Mouse (Mus musculus): ENCODE data around the gene Mfsd10. TPM values are rescaled to one million over a fixed set of nuclear protein-coding genes. Genes with fewer than 3 reads are reported as not detected.

The Mfsd10 gene
- polyA plus RNA-seq (2015; fragmentation: Nextera tagmentation; extraction: Ambion mirVana): 95.0 and 109 TPM in 2 replicates

- WGBS: under 1% methylated on average over 48 of the region's 48 CpGs
- peaks cover 66% of the 10 kb centered on the region for H3K36me3 ChIP-seq
These were observed at the start of gene Mfsd10 for GRCm38 (mm10) chr5:34636481-34637287. Mfsd10 (minus strand) TSS chr5:34637212.

GRCm38 (mm10) chr5:34670280-34670679, 33.3 kb upstream of the Mfsd10 start:
- H3K9me3 ChIP-seq: no peaks in the 10 kb centered on the region
- H3K4me3 ChIP-seq: no peak overlapping the region
- no peak overlapping the region for H3K27ac ChIP-seq (replicated peaks)
- no peaks in the 10 kb centered on the region for H3K27me3 ChIP-seq
- H3K4me2 ChIP-seq: no peak overlapping the region
- H3K36me3 ChIP-seq: no peaks in the 10 kb centered on the region
- 87% methylated on average over 4 of the region's 4 CpGs for WGBS
- H3K4me1 ChIP-seq (replicated peaks): no peaks in the 10 kb centered on the region
- H3K9ac ChIP-seq: no peak overlapping the region
- no peak for ATAC-seq (ENCODE audit: low FRiP score, low read depth)

More at GRCm38 (mm10) chr5:34636481-34637287, at the start of gene Mfsd10:
- no peaks in the 10 kb centered on the region for H3K27me3 ChIP-seq
- peak within 1 kb of the TSS; percentile 51 for H3K4me3 ChIP-seq
- peak within 1 kb of the TSS; percentile 62 for H3K9ac ChIP-seq
- peak within 1 kb of the TSS; percentile 89 for H3K27ac ChIP-seq (replicated peaks)
- H3K4me2 ChIP-seq: peak within 1 kb of the TSS; percentile 77
- ATAC-seq (ENCODE audit: low FRiP score, low read depth): peak; percentile 92
- H3K9me3 ChIP-seq: no peaks in the 10 kb centered on the region
- H3K4me1 ChIP-seq (replicated peaks): peaks cover 21% of the 10 kb centered on the region

GRCm38 (mm10) chr5:34669493-34669892, 32.5 kb upstream of the Mfsd10 start:
- Histone ChIP-seq H3K36me3 (no peaks in the 10 kb centered on the region), H3K4me3 (no peak overlapping the region), H3K27me3 (no peaks in the 10 kb centered on the region), H3K4me2 (no peak overlapping the region), H3K4me1 (replicated peaks) (no peaks in the 10 kb centered on the region), H3K9me3 (no peaks in the 10 kb centered on the region), H3K27ac (replicated peaks) (no peak overlapping the region), H3K9ac (no peak overlapping the region)
- 79% methylated on average over 2 of the region's 2 CpGs for WGBS
- ATAC-seq (ENCODE audit: low FRiP score, low read depth): no peak

- H3K9ac ChIP-seq: no peak overlapping the region
- no peak overlapping the region for H3K4me3 ChIP-seq
- no peak overlapping the region for H3K27ac ChIP-seq (replicated peaks)
- H3K27me3 ChIP-seq: no peaks in the 10 kb centered on the region
- no peak for ATAC-seq (ENCODE audit: low FRiP score, low read depth)
- H3K9me3 ChIP-seq: no peaks in the 10 kb centered on the region
- 100% methylated on average over 2 of the region's 2 CpGs for WGBS
- H3K36me3 ChIP-seq: no peaks in the 10 kb centered on the region
- peaks cover 15% of the 10 kb centered on the region for H3K4me1 ChIP-seq (replicated peaks)
- H3K4me2 ChIP-seq: no peak overlapping the region
These were observed 26.2 kb upstream of the Mfsd10 start for GRCm38 (mm10) chr5:34663231-34663630.

- Histone ChIP-seq H3K4me1 (replicated peaks) (peaks cover 15% of the 10 kb centered on the region), H3K4me2 (no peak overlapping the region), H3K27ac (replicated peaks) (no peak overlapping the region), H3K9ac (no peak overlapping the region), H3K27me3 (no peaks in the 10 kb centered on the region), H3K36me3 (no peaks in the 10 kb centered on the region), H3K4me3 (0 out of 2 replicates have a peak overlapping the region, but pooled peaks have one; percentile 4), H3K9me3 (no peaks in the 10 kb centered on the region)
- 82% methylated on average over 4 of the region's 4 CpGs for WGBS
- no peak for ATAC-seq (ENCODE audit: low FRiP score, low read depth)
These were observed 24.9 kb upstream of the Mfsd10 start for GRCm38 (mm10) chr5:34661909-34662308.

GRCm38 (mm10) chr5:34660591-34661130, 23.6 kb upstream of the Mfsd10 start:
- no peak for ATAC-seq (ENCODE audit: low FRiP score, low read depth)
- peaks cover 15% of the 10 kb centered on the region for H3K4me1 ChIP-seq (replicated peaks)
- under 1% methylated on average over 47 of the region's 57 CpGs for WGBS
- peak overlapping the region; percentile 59 for H3K4me3 ChIP-seq
- H3K27ac ChIP-seq (replicated peaks): peak overlapping the region; percentile 78
- H3K36me3 ChIP-seq: peaks cover 9% of the 10 kb centered on the region
- H3K9ac ChIP-seq: peak overlapping the region; percentile 55
- no peaks in the 10 kb centered on the region for H3K27me3 ChIP-seq
- H3K9me3 ChIP-seq: no peaks in the 10 kb centered on the region
- H3K4me2 ChIP-seq: peak overlapping the region; percentile 55

GRCm38 (mm10) chr5:34659686-34660590, 22.9 kb upstream of the Mfsd10 start, which contains the start of the genes Nop14 and Grk4:
Nop14 (minus strand) TSS chr5:34660148.
Grk4 (plus strand) TSS chr5:34660379.
- peaks cover 16% of the 10 kb centered on the region for H3K36me3 ChIP-seq
- peak within 1 kb of the TSS; percentile 62 for H3K4me2 ChIP-seq
- H3K27ac ChIP-seq (replicated peaks): peak within 1 kb of the TSS; percentile 78
- H3K4me3 ChIP-seq: peak within 1 kb of the TSS; percentile 59
- peak; percentile 100 for ATAC-seq (ENCODE audit: low FRiP score, low read depth)
- no peaks in the 10 kb centered on the region for H3K9me3 ChIP-seq
- WGBS: under 1% methylated on average over 60 of the region's 60 CpGs
- H3K4me1 ChIP-seq (replicated peaks): peaks cover 15% of the 10 kb centered on the region
- peak within 1 kb of the TSS; percentile 55 for H3K9ac ChIP-seq
- no peaks in the 10 kb centered on the region for H3K27me3 ChIP-seq

- H3K36me3 ChIP-seq: peaks cover 37% of the 10 kb centered on the region
- H3K27ac ChIP-seq (replicated peaks): no peak overlapping the region
- no peaks in the 10 kb centered on the region for H3K9me3 ChIP-seq
- H3K9ac ChIP-seq: no peak overlapping the region
- H3K4me3 ChIP-seq: no peak overlapping the region
- whole genome bisulfite sequencing: 97% methylated on average over 8 of the region's 8 CpGs
- H3K27me3 ChIP-seq: no peaks in the 10 kb centered on the region
- H3K4me2 ChIP-seq: no peak overlapping the region
- no peak for ATAC-seq (ENCODE audit: low FRiP score, low read depth)
- H3K4me1 ChIP-seq (replicated peaks): peaks cover 15% of the 10 kb centered on the region
These were observed 20.5 kb upstream of the Mfsd10 start for GRCm38 (mm10) chr5:34657556-34657955.

GRCm38 (mm10) chr5:34654881-34655280, 17.9 kb upstream of the Mfsd10 start:
- WGBS: 82% methylated on average over 9 of the region's 9 CpGs
- Histone ChIP-seq H3K9me3 (no peaks in the 10 kb centered on the region), H3K4me2 (no peak overlapping the region), H3K27me3 (no peaks in the 10 kb centered on the region), H3K4me1 (replicated peaks) (peaks cover 8% of the 10 kb centered on the region), H3K36me3 (peaks cover 62% of the 10 kb centered on the region), H3K9ac (no peak overlapping the region), H3K27ac (replicated peaks) (no peak overlapping the region), H3K4me3 (no peak overlapping the region)
- ATAC-seq (ENCODE audit: low FRiP score, low read depth): no peak

- no peak overlapping the region for H3K9ac ChIP-seq
- ATAC-seq (ENCODE audit: low FRiP score, low read depth): no peak
- H3K4me2 ChIP-seq: no peak overlapping the region
- WGBS: 94% methylated on average over 5 of the region's 5 CpGs
- peaks cover 81% of the 10 kb centered on the region for H3K36me3 ChIP-seq
- no peaks in the 10 kb centered on the region for H3K4me1 ChIP-seq (replicated peaks)
- no peaks in the 10 kb centered on the region for H3K9me3 ChIP-seq
- no peak overlapping the region for H3K4me3 ChIP-seq
- H3K27me3 ChIP-seq: no peaks in the 10 kb centered on the region
- no peak overlapping the region for H3K27ac ChIP-seq (replicated peaks)
These were observed 15.9 kb upstream of the Mfsd10 start for GRCm38 (mm10) chr5:34652961-34653360.

GRCm38 (mm10) chr5:34647581-34647980, 10.6 kb upstream of the Mfsd10 start:
- ATAC-seq (ENCODE audit: low FRiP score, low read depth): no peak
- 43% methylated on average over 4 of the region's 4 CpGs for WGBS
- no peak overlapping the region for H3K27ac ChIP-seq (replicated peaks)

More at GRCm38 (mm10) chr5:34647581-34647980, 10.6 kb upstream of the Mfsd10 start:
- no peaks in the 10 kb centered on the region for H3K27me3 ChIP-seq
- no peak overlapping the region for H3K9ac ChIP-seq
- H3K4me2 ChIP-seq: no peak overlapping the region
- H3K36me3 ChIP-seq: peaks cover 96% of the 10 kb centered on the region
- no peak overlapping the region for H3K4me3 ChIP-seq
- no peaks in the 10 kb centered on the region for H3K4me1 ChIP-seq (replicated peaks)
- no peaks in the 10 kb centered on the region for H3K9me3 ChIP-seq

Data from hindbrain, embryonic 15.5 days (tissue).